Mouse (Mus musculus) liver, embryonic 12.5 days (tissue): Measurements from ENCODE around the gene Vipr2. TPM values are rescaled to one million over a fixed set of nuclear protein-coding genes. Genes with fewer than 3 reads are reported as not detected.

Experiments used
- ATAC-seq: fragments of 200-750 bp; cut with Nextera tagmentation; 2 replicates; pipeline ENCODE4 v1.8.0; 2017; ENCODE audit warnings: moderate number of reproducible peaks, mild to moderate bottlenecking, moderate library complexity
- H3K27ac ChIP-seq: fragments of 300-500 bp; sonication (generic); 2 replicates; pipeline ENCODE4 v1.5.1; 2016; ENCODE audit warnings: mild to moderate bottlenecking
- H3K27me3 ChIP-seq: fragments of 300-500 bp; sonication (generic); replicated peaks from 2 replicates; pipeline ENCODE4 v1.6.1; 2016; ENCODE audit warnings: mild to moderate bottlenecking, moderate library complexity
- H3K36me3 ChIP-seq: fragments of 300-500 bp; sonication (generic); 2 replicates; pipeline ENCODE4 v1.6.1; 2016; ENCODE audit warnings: mild to moderate bottlenecking, moderate library complexity
- H3K4me1 ChIP-seq: fragments of 300-500 bp; sonication (generic); 2 replicates; pipeline ENCODE4 v1.6.1; 2016
- H3K4me2 ChIP-seq: fragments of 300-500 bp; sonication (generic); 2 replicates; pipeline ENCODE4 v1.6.1; 2016; ENCODE audit warnings: mild to moderate bottlenecking, moderate library complexity
- H3K4me3 ChIP-seq: fragments of 300-500 bp; sonication (generic); 2 replicates; pipeline ENCODE4 v1.5.1; 2016; ENCODE audit warnings: mild to moderate bottlenecking, moderate library complexity
- H3K9ac ChIP-seq: fragments of 300-500 bp; sonication (generic); 2 replicates; pipeline ENCODE4 v1.6.1; 2016; ENCODE audit warnings: mild to moderate bottlenecking, moderate library complexity
- H3K9me3 ChIP-seq: fragments of 300-500 bp; sonication (generic); replicated peaks from 2 replicates; pipeline ENCODE4 v1.6.1; 2016; ENCODE audit warnings: mild to moderate bottlenecking, moderate library complexity
- whole genome bisulfite sequencing: fragments of 180-500 bp; shearing (Covaris S2); methylation state at CpG from one replicate; pipeline ENCODE4 v1.1.7; 2016; ENCODE audit not compliant: insufficient replicate concordance; 5-methylcytosine and 5-hydroxymethylcytosine counted together
- polyA plus RNA-seq: library from polyadenylated mRNA; unstranded; fragments of >200 nt; fragmentation: Nextera tagmentation; extraction: Ambion mirVana; gene quantifications from 2 replicates; pipeline ENCODE4 v1.2.1, GENCODE M21; 2016

The Vipr2 gene
- polyA plus RNA-seq, 1 experiment from 2014 or later: 0.27 TPM

GRCm38 (mm10) chr12:116109451-116110353 is 32.2 kb downstream of the Vipr2 start:
- 56% methylated on average over 9 of the region's 9 CpGs for WGBS
- Histone ChIP-seq H3K4me3 (no peak overlapping the region), H3K9me3 (no peaks in the 10 kb centered on the region), H3K4me1 (no peaks in the 10 kb centered on the region), H3K4me2 (no peak overlapping the region), H3K27me3 (no peaks in the 10 kb centered on the region), H3K27ac (no peak overlapping the region), H3K36me3 (no peaks in the 10 kb centered on the region), H3K9ac (no peak overlapping the region)
- ATAC-seq: no peak

GRCm38 (mm10) chr12:116111007-116111694 is 33.6 kb downstream of the Vipr2 start:
- Histone ChIP-seq H3K4me1 (no peaks in the 10 kb centered on the region), H3K9me3 (no peaks in the 10 kb centered on the region), H3K27ac (no peak overlapping the region), H3K9ac (no peak overlapping the region), H3K4me2 (no peak overlapping the region), H3K4me3 (no peak overlapping the region), H3K36me3 (no peaks in the 10 kb centered on the region), H3K27me3 (no peaks in the 10 kb centered on the region)
- ATAC-seq: no peak
- 60% methylated on average over 7 of the region's 7 CpGs for WGBS

- ATAC-seq: no peak
- H3K27ac ChIP-seq: no peak overlapping the region
- no peaks in the 10 kb centered on the region for H3K4me1 ChIP-seq
- H3K4me3 ChIP-seq: no peak overlapping the region
- H3K4me2 ChIP-seq: no peak overlapping the region
- H3K36me3 ChIP-seq: no peaks in the 10 kb centered on the region
- no peak overlapping the region for H3K9ac ChIP-seq
- H3K27me3 ChIP-seq: no peaks in the 10 kb centered on the region
- WGBS: 59% methylated on average over 2 of the region's 2 CpGs
- H3K9me3 ChIP-seq: no peaks in the 10 kb centered on the region
These were observed 38.3 kb downstream of the Vipr2 start for GRCm38 (mm10) chr12:116115781-116116180.

- WGBS: 61% methylated on average over 5 of the region's 5 CpGs
- H3K27ac ChIP-seq: no peak overlapping the region
- H3K4me2 ChIP-seq: no peak overlapping the region
- H3K4me3 ChIP-seq: no peak overlapping the region
- ATAC-seq: no peak
- H3K36me3 ChIP-seq: no peaks in the 10 kb centered on the region
- no peaks in the 10 kb centered on the region for H3K4me1 ChIP-seq
- no peaks in the 10 kb centered on the region for H3K27me3 ChIP-seq
- H3K9me3 ChIP-seq: no peaks in the 10 kb centered on the region
- H3K9ac ChIP-seq: no peak overlapping the region
These were observed 38.9 kb downstream of the Vipr2 start for GRCm38 (mm10) chr12:116116455-116116854.

GRCm38 (mm10) chr12:116117352-116117929 is 39.9 kb downstream of the Vipr2 start:
- H3K4me2 ChIP-seq: no peak overlapping the region
- no peaks in the 10 kb centered on the region for H3K9me3 ChIP-seq
- no peak overlapping the region for H3K9ac ChIP-seq
- H3K36me3 ChIP-seq: no peaks in the 10 kb centered on the region
- 59% methylated on average over 5 of the region's 5 CpGs for WGBS
- ATAC-seq: no peak
- no peaks in the 10 kb centered on the region for H3K27me3 ChIP-seq
- no peaks in the 10 kb centered on the region for H3K4me1 ChIP-seq
- no peak overlapping the region for H3K4me3 ChIP-seq
- no peak overlapping the region for H3K27ac ChIP-seq

- H3K9ac ChIP-seq: no peak overlapping the region
- H3K4me3 ChIP-seq: no peak overlapping the region
These were observed 41.5 kb downstream of the Vipr2 start for GRCm38 (mm10) chr12:116119001-116119400.

GRCm38 (mm10) chr12:116123786-116124185 is 46.3 kb downstream of the Vipr2 start:
- Histone ChIP-seq H3K9ac (no peak overlapping the region), H3K36me3 (no peaks in the 10 kb centered on the region), H3K9me3 (no peaks in the 10 kb centered on the region), H3K27ac (no peak overlapping the region), H3K27me3 (no peaks in the 10 kb centered on the region), H3K4me2 (no peak overlapping the region), H3K4me3 (no peak overlapping the region), H3K4me1 (no peaks in the 10 kb centered on the region)
- WGBS: 47% methylated on average over 3 of the region's 3 CpGs
- no peak for ATAC-seq

More at GRCm38 (mm10) chr12:116119001-116119400, 41.5 kb downstream of the Vipr2 start:
- Histone ChIP-seq H3K27me3 (no peaks in the 10 kb centered on the region), H3K36me3 (no peaks in the 10 kb centered on the region), H3K4me1 (no peaks in the 10 kb centered on the region), H3K27ac (no peak overlapping the region), H3K9me3 (no peaks in the 10 kb centered on the region), H3K4me2 (no peak overlapping the region)
- WGBS: 52% methylated on average over 3 of the region's 3 CpGs
- ATAC-seq: no peak

- WGBS: 74% methylated on average over 7 of the region's 7 CpGs
- Histone ChIP-seq H3K4me2 (no peak overlapping the region), H3K27ac (no peak overlapping the region), H3K9ac (no peak overlapping the region), H3K4me1 (no peaks in the 10 kb centered on the region), H3K9me3 (no peaks in the 10 kb centered on the region), H3K4me3 (no peak overlapping the region), H3K36me3 (no peaks in the 10 kb centered on the region), H3K27me3 (no peaks in the 10 kb centered on the region)
- ATAC-seq: no peak
These were observed 53.4 kb downstream of the Vipr2 start for GRCm38 (mm10) chr12:116130936-116131335.

- H3K9ac ChIP-seq: no peak overlapping the region
- WGBS: 73% methylated on average over 5 of the region's 5 CpGs
- no peaks in the 10 kb centered on the region for H3K36me3 ChIP-seq
- H3K4me3 ChIP-seq: no peak overlapping the region
- ATAC-seq: no peak
- no peaks in the 10 kb centered on the region for H3K4me1 ChIP-seq
- H3K9me3 ChIP-seq: no peaks in the 10 kb centered on the region
- no peak overlapping the region for H3K27ac ChIP-seq
- H3K4me2 ChIP-seq: no peak overlapping the region
- H3K27me3 ChIP-seq: no peaks in the 10 kb centered on the region
These were observed 55.4 kb downstream of the Vipr2 start for GRCm38 (mm10) chr12:116132909-116133308.

- no peaks in the 10 kb centered on the region for H3K36me3 ChIP-seq
- H3K27me3 ChIP-seq: no peaks in the 10 kb centered on the region
- 78% methylated on average over 4 of the region's 4 CpGs for WGBS
- H3K9me3 ChIP-seq: no peaks in the 10 kb centered on the region
- no peak overlapping the region for H3K27ac ChIP-seq
- no peak overlapping the region for H3K9ac ChIP-seq
- no peak overlapping the region for H3K4me3 ChIP-seq
- no peak overlapping the region for H3K4me2 ChIP-seq
- no peak for ATAC-seq
- H3K4me1 ChIP-seq: no peaks in the 10 kb centered on the region
These were observed 58.4 kb downstream of the Vipr2 start for GRCm38 (mm10) chr12:116135906-116136305.

GRCm38 (mm10) chr12:116138322-116139205 is 61.0 kb downstream of the Vipr2 start:
- H3K4me1 ChIP-seq: no peaks in the 10 kb centered on the region
- no peaks in the 10 kb centered on the region for H3K9me3 ChIP-seq
- no peak overlapping the region for H3K9ac ChIP-seq
- no peak overlapping the region for H3K4me3 ChIP-seq
- H3K27me3 ChIP-seq: no peaks in the 10 kb centered on the region
- H3K4me2 ChIP-seq: no peak overlapping the region
- H3K36me3 ChIP-seq: no peaks in the 10 kb centered on the region
- H3K27ac ChIP-seq: no peak overlapping the region
- 50% methylated on average over 7 of the region's 7 CpGs for WGBS
- no peak for ATAC-seq
